Mouse (Mus musculus): ENCODE results near the gene H2-Q1. TPM values are rescaled to one million over a fixed set of nuclear protein-coding genes. Genes with fewer than 3 reads are reported as not detected.
A peak's percentile ranks its signal among the peaks of the same experiment; 100 is the strongest.

H2-Q1 gene
- total RNA-seq, 1 experiment = not detected

DNA sequence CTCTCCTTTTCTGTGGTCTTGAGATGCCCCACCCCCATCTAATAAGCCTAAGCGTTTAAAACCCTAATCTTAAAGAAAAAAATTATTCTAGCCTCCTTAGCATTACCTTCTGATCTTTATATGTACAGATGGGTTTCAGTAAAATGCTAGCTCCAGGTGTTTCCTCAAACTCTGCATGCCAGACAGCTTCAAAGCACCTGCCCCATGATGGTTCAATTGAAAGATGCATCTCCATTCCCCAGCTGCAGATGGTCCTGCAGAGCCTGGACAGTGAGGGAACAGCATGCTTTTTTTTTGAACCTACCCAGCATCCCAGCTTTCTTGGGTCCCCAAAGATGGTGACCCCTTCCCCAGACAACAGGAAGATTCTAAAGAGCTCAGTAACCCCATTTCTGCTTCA lies 36.9 kb downstream of the H2-Q1 start:
- in situ Hi-C loops (cut with MboI; ENCODE audit: low sequenced_read_pairs in 2 of 2, unreplicated experiment in 2 of 2) = no loop called here
- Histone ChIP-seq H3K36me3 (ENCODE audit: control insufficient read depth, insufficient read depth, low read length, poor library complexity, severe bottlenecking) (no peaks in the 10 kb centered on the region), H3K4me3 (ENCODE audit: insufficient read depth in 1 of 2, low read depth in 1 of 2, low read length in 2 of 2, poor library complexity in 1 of 2, severe bottlenecking in 1 of 2) (no peak overlapping the region), H3K9ac (ENCODE audit: insufficient read depth, low read depth, low read length, poor library complexity, severe bottlenecking) (no peak overlapping the region), H3K4me1 (ENCODE audit: control insufficient read depth in 2 of 2, insufficient read depth in 2 of 2, low read length in 2 of 2, poor library complexity in 1 of 2) (no peaks in the 10 kb centered on the region; a peak in 1 of 4 replicates), H3K9me3 (ENCODE audit: control insufficient read depth, insufficient read depth, low read depth, low read length) (no peaks in the 10 kb centered on the region), H3K27ac (ENCODE audit: insufficient read depth, low read depth, low read length, poor library complexity, severe bottlenecking) (no peak overlapping the region)
- TF ChIP-seq ZNF384 (IDR thresholded peaks at IDR 0.05; ENCODE audit: low read depth, low read length) = no peak
- TF ChIP-seq CHD2 (IDR thresholded peaks at IDR 0.05; ENCODE audit: low read depth, low read length) = no peak
- no peak for TF ChIP-seq HCFC1 (IDR thresholded peaks at IDR 0.05; ENCODE audit: borderline replicate concordance, insufficient read depth, low read length)
- no peak for TF ChIP-seq MAFK (IDR thresholded peaks at IDR 0.05; ENCODE audit: insufficient read depth, low read depth, low read length)
- no peak for TF ChIP-seq ZC3H11A (IDR thresholded peaks at IDR 0.05; ENCODE audit: borderline replicate concordance, low read depth, low read length)
- DNase-seq (ENCODE audit: low read depth, low spot score) = no peak

DNA sequence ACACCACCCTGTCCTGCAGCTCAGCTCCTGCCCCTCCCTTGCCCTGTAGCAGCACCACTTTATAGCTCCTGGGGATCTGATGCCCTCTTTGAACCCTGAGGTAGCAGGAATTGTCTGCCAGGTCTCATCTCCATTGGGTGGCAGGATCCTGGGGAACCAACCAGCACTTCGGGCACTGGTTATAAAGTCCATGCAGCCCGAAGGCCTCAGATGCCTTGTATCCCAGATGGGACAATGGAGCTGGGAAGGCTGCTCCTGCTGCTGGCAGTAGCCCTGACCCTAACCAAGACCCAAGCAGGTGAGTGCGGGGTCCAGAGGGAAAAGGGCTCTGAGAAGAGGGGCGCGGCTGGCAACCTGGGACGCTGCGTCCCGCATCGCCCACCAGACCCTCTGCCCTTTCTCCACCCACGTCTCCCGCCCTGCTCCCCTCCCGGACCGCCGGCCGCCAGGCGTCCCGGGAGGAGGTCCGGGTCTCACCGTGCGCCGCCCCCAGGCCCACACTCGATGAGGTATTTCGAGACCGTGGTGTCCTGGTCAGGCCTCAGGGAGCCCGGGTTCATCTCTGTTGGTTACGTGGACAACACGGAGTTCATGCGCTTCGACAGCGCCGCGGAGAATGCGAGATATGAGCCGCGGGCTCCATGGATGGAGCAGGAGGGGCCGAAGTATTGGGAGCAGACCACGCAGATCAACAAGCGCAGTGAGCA lies 38.7 kb downstream of the H2-Q1 start:
- H3K36me3 ChIP-seq (ENCODE audit: control insufficient read depth, insufficient read depth, low read length, poor library complexity, severe bottlenecking) = no peaks in the 10 kb centered on the region
- H3K9ac ChIP-seq (ENCODE audit: insufficient read depth, low read depth, low read length, poor library complexity, severe bottlenecking) = peak overlapping the region; percentile 24
- TF ChIP-seq HCFC1 (IDR thresholded peaks at IDR 0.05; ENCODE audit: borderline replicate concordance, insufficient read depth, low read length) (no peak), MAFK (IDR thresholded peaks at IDR 0.05; ENCODE audit: insufficient read depth, low read depth, low read length) (no peak), ZC3H11A (IDR thresholded peaks at IDR 0.05; ENCODE audit: borderline replicate concordance, low read depth, low read length) (no peak), ZNF384 (IDR thresholded peaks at IDR 0.05; ENCODE audit: low read depth, low read length) (no peak), CHD2 (IDR thresholded peaks at IDR 0.05; ENCODE audit: low read depth, low read length) (no peak)
- in situ Hi-C loops (cut with MboI; ENCODE audit: low sequenced_read_pairs in 2 of 2, unreplicated experiment in 2 of 2) = no loop called here
- no peaks in the 10 kb centered on the region; a peak in 1 of 4 replicates for H3K4me1 ChIP-seq (ENCODE audit: control insufficient read depth in 2 of 2, insufficient read depth in 2 of 2, low read length in 2 of 2, poor library complexity in 1 of 2)
- H3K4me3 ChIP-seq (ENCODE audit: insufficient read depth in 1 of 2, low read depth in 1 of 2, low read length in 2 of 2, poor library complexity in 1 of 2, severe bottlenecking in 1 of 2) = peak overlapping the region; percentile 66 to 67
- no peak overlapping the region for H3K27ac ChIP-seq (ENCODE audit: insufficient read depth, low read depth, low read length, poor library complexity, severe bottlenecking)
- H3K9me3 ChIP-seq (ENCODE audit: control insufficient read depth, insufficient read depth, low read depth, low read length) = 0 out of 2 replicates have a peak, but pooled peaks cover 4% of the 10 kb centered on the region
- no peak for DNase-seq (ENCODE audit: low read depth, low spot score)

- Histone ChIP-seq H3K4me1 (ENCODE audit: control insufficient read depth in 2 of 2, insufficient read depth in 2 of 2, low read length in 2 of 2, poor library complexity in 1 of 2) (no peaks in the 10 kb centered on the region; a peak in 1 of 4 replicates), H3K36me3 (ENCODE audit: control insufficient read depth, insufficient read depth, low read length, poor library complexity, severe bottlenecking) (no peaks in the 10 kb centered on the region), H3K4me3 (ENCODE audit: insufficient read depth in 1 of 2, low read depth in 1 of 2, low read length in 2 of 2, poor library complexity in 1 of 2, severe bottlenecking in 1 of 2) (peak overlapping the region; percentile 66 to 67), H3K27ac (ENCODE audit: insufficient read depth, low read depth, low read length, poor library complexity, severe bottlenecking) (no peak overlapping the region), H3K9me3 (ENCODE audit: control insufficient read depth, insufficient read depth, low read depth, low read length) (0 out of 2 replicates have a peak, but pooled peaks cover 4% of the 10 kb centered on the region), H3K9ac (ENCODE audit: insufficient read depth, low read depth, low read length, poor library complexity, severe bottlenecking) (peak overlapping the region; percentile 24; the same call in 1 of the 2 replicates)
- TF ChIP-seq ZNF384 (IDR thresholded peaks at IDR 0.05; ENCODE audit: low read depth, low read length) (no peak), HCFC1 (IDR thresholded peaks at IDR 0.05; ENCODE audit: borderline replicate concordance, insufficient read depth, low read length) (no peak), MAFK (IDR thresholded peaks at IDR 0.05; ENCODE audit: insufficient read depth, low read depth, low read length) (no peak), ZC3H11A (IDR thresholded peaks at IDR 0.05; ENCODE audit: borderline replicate concordance, low read depth, low read length) (no peak), CHD2 (IDR thresholded peaks at IDR 0.05; ENCODE audit: low read depth, low read length) (no peak)
- DNase-seq (ENCODE audit: low read depth, low spot score) = peak; percentile 15
- in situ Hi-C loops (cut with MboI; ENCODE audit: low sequenced_read_pairs in 2 of 2, unreplicated experiment in 2 of 2) = no loop called here
Observed at GRCm38 (mm10) chr17:35359470-35359862, 39.3 kb downstream of the H2-Q1 start.

Other genes starting within 250 kb of the H2-Q1 start
- gene Ly6g6e, start 243.5 kb upstream of the H2-Q1 start, total RNA-seq (2012; rRNA removed) = 13.4 and 36.1 TPM in 2 replicates
- gene Ly6g6d, start 242.3 kb upstream of the H2-Q1 start, total RNA-seq (2012; rRNA removed) = 1.6 and 4.9 TPM in 2 replicates
- not detected in 2 replicates for gene Ly6g6f, start 234.8 kb upstream of the H2-Q1 start, total RNA-seq (2012; rRNA removed)
- gene Abhd16a, start 231.1 kb upstream of the H2-Q1 start, total RNA-seq (2012; rRNA removed) = 30.7 and 40.4 TPM in 2 replicates
- 0.49 TPM in 1 of 2 replicates, not detected in the other for gene Ly6g5c, start 212.1 kb upstream of the H2-Q1 start, total RNA-seq (2012; rRNA removed)
- gene Ly6g5b, start 205.0 kb upstream of the H2-Q1 start, total RNA-seq (2012; rRNA removed) = 1.4 and 1.5 TPM in 2 replicates
- 21.9 and 31.1 TPM in 2 replicates for gene Gpank1, start 198.9 kb upstream of the H2-Q1 start, total RNA-seq (2012; rRNA removed)
- 78.0 and 98.6 TPM in 2 replicates for gene Csnk2b, start 198.4 kb upstream of the H2-Q1 start, total RNA-seq (2012; rRNA removed)
- gene D17H6S53E, start 194.0 kb upstream of the H2-Q1 start, total RNA-seq (2012; rRNA removed) = 11.2 and 11.7 TPM in 2 replicates
- 7.5 and 10.0 TPM in 2 replicates for gene Apom, start 188.4 kb upstream of the H2-Q1 start, total RNA-seq (2012; rRNA removed)
- gene Bag6, start 185.2 kb upstream of the H2-Q1 start, total RNA-seq (2012; rRNA removed) = 208 and 245 TPM in 2 replicates
- gene Prrc2a, start 155.5 kb upstream of the H2-Q1 start, total RNA-seq (2012; rRNA removed) = 147 and 161 TPM in 2 replicates
- not detected in 2 replicates for gene Aif1, start 144.3 kb upstream of the H2-Q1 start, total RNA-seq (2012; rRNA removed)
- gene Lst1, start 132.0 kb upstream of the H2-Q1 start, total RNA-seq (2012; rRNA removed) = 2.6 and 2.7 TPM in 2 replicates
- gene Ltb, start 126.0 kb upstream of the H2-Q1 start, total RNA-seq (2012; rRNA removed) = 10.1 and 19.6 TPM in 2 replicates
- gene Tnf, start 118.4 kb upstream of the H2-Q1 start, total RNA-seq (2012; rRNA removed) = 0.22 TPM in 1 of 2 replicates, not detected in the other
- 0.13 TPM in 1 of 2 replicates, not detected in the other for gene Lta, start 115.1 kb upstream of the H2-Q1 start, total RNA-seq (2012; rRNA removed)
- not detected in 2 replicates for gene Gm16181, start 99.6 kb upstream of the H2-Q1 start, total RNA-seq (2012; rRNA removed)
- 0.21 and 0.71 TPM in 2 replicates for gene Atp6v1g2, start 86.7 kb upstream of the H2-Q1 start, total RNA-seq (2012; rRNA removed)
- 6.1 and 6.6 TPM in 2 replicates for gene Nfkbil1, start 84.6 kb upstream of the H2-Q1 start, total RNA-seq (2012; rRNA removed)
- 316 and 414 TPM in 2 replicates for gene Ddx39b, start 78.7 kb upstream of the H2-Q1 start, total RNA-seq (2012; rRNA removed)
- gene H2-D1, start 57.7 kb upstream of the H2-Q1 start, total RNA-seq (2012; rRNA removed) = 30.1 and 44.9 TPM in 2 replicates
- gene H2-Q2, start 21.8 kb downstream of the H2-Q1 start, total RNA-seq (2012; rRNA removed) = 0.67 and 1.4 TPM in 2 replicates
- gene H2-Q4, start 59.2 kb downstream of the H2-Q1 start, total RNA-seq (2012; rRNA removed) = 9.1 and 19.9 TPM in 2 replicates
- gene H2-Q6, start 104.4 kb downstream of the H2-Q1 start, total RNA-seq (2012; rRNA removed) = 0.94 and 2.3 TPM in 2 replicates
- 2.1 and 4.8 TPM in 2 replicates for gene H2-Q7, start 118.8 kb downstream of the H2-Q1 start, total RNA-seq (2012; rRNA removed)
- 2.1 and 3.1 TPM in 2 replicates for gene H2-Q10, start 149.7 kb downstream of the H2-Q1 start, total RNA-seq (2012; rRNA removed)
- gene Pou5f1, start 185.6 kb downstream of the H2-Q1 start, total RNA-seq (2012; rRNA removed) = 844 and 868 TPM in 2 replicates
- 7.6 and 10.5 TPM in 2 replicates for gene Tcf19, start 196.4 kb downstream of the H2-Q1 start, total RNA-seq (2012; rRNA removed)
- gene Cchcr1, start 196.7 kb downstream of the H2-Q1 start, total RNA-seq (2012; rRNA removed) = 28.5 and 31.8 TPM in 2 replicates
- gene Psors1c2, start 212.8 kb downstream of the H2-Q1 start, total RNA-seq (2012; rRNA removed) = 4.3 and 8.9 TPM in 2 replicates
- gene Cdsn, start 231.7 kb downstream of the H2-Q1 start, total RNA-seq (2012; rRNA removed) = 1.1 and 1.2 TPM in 2 replicates
- gene 2300002M23Rik, start 247.0 kb downstream of the H2-Q1 start, total RNA-seq (2012; rRNA removed) = 0.22 and 0.42 TPM in 2 replicates